Mouse (Mus musculus): ENCODE data around the gene Crebl2. TPM values are rescaled to one million over a fixed set of nuclear protein-coding genes. Genes with fewer than 3 reads are reported as not detected.

Crebl2 gene
- total RNA-seq, 2 experiments from 2014 or later: 4.1 to 4.7 TPM

DNA sequence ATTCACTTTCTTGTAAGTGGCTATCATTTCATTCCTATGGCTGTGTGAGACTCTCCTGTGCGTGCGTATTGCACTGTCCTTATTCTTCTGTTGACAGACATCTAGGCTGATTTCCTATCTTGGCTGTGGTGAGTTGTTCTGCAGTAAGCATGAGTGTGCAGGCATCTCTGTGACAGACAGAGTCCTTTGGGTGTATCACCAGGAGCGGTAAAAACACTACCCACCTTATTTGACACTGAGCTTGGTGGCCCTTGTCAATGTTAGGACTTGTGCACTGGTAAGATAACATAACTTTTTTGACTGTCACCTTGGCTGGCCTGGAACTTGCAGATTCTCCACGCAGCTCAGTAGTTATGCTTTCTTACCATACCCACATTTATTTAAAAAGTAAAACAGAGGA is 40.9 kb downstream of the Crebl2 start:
- no peak for DNase-seq (ENCODE audit: low spot score in 2 of 2)

DNA sequence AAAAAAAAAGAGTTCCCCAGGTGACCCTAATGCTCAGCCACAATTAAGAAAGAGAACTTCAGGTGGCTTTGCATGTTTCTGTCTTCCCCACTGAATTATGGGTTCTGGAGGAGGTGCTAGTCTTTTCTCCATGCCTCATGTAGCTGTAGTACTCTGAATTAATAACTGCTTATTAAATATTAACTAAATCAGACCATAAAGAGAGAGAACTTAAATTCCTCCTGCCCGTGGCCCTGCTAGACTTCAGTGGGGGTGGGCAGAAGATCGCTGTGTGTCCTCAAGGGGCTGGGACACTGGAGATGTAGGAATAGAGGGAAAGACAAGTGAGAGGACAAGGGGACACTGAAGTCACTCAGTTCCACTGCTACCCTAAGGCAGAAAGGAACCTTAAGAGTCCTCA is 42.3 kb downstream of the Crebl2 start:
- DNase-seq (ENCODE audit: low spot score in 2 of 2): no peak

DNA sequence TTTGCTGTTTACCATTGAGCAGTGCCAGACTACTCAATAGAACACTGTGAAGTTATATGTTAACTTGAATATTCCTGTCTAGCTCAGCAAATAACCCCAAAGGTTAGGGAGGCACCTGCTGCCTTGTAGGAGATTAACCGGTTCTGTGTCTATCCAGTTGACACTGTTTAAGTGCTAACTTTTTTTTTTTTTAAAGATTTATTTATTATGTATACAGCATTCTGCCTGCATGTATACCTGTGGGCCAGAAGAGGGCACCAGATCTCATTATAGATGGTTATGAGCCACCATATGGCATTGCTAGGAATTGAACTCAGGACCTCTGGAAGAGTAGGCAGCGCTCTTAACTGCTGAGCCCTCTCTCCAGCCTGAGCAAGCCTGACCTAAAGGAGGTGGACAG is 43.1 kb downstream of the Crebl2 start:
- DNase-seq (ENCODE audit: low spot score in 2 of 2): no peak

DNA sequence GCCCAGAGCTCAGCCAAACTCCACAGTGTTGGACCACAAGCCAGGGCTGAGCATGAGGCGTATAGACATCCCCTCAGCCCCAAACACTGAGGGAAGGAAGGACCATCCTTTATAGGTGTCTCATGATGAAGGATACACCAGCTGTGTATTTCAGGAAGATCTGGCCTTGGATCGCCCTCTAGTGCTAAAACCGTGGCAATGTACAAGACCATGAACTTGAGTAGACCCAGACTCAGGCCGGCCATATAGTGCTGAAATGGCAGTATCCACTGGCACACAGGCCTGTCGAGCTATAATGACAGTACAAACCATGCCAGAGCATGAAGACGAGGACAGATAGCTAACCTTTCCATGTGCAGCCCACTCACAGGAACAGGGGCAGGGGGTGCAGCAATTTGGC is 46.8 kb downstream of the Crebl2 start:
- no peak for DNase-seq (ENCODE audit: low spot score in 2 of 2)

DNA sequence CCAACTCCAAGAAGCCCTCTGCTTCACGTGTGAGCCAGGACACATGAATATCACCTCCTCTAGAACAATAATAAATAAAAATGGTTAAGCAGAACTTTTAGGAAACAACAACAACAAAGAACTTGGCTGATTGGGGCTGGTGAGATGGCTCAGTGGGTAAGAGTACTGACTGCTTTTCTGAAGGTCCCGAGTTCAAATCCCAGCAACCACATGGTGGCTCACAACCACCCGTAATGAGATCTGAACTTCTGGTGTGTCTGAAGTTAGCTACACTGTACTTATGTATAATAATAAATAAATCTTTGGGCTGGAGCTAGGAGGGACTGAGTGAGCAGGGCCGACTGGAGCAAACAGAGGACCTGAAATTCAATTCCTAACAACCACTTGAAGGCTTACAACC is 47.3 kb downstream of the Crebl2 start:
- no peak for DNase-seq (ENCODE audit: low spot score in 2 of 2)

DNA sequence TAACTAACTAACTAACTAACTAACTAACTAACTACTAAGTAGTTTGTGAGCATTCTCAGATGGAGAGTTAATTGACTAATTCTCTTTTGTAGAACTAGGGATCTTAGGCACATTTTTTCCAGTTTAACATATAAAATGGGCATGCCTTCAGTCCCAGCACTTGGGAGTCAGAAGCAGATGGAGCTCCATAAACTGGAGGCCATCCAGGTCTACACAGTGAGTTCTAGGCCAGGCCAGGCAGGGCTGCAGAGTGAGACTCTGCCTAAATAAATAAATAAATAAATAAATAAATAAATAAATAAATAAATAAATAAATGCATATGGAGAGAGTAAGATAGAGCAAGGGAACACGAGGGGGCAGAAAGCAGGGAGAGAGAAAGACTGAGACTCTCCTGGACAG is 47.9 kb downstream of the Crebl2 start:
- DNase-seq (ENCODE audit: low spot score in 2 of 2): no peak

DNA sequence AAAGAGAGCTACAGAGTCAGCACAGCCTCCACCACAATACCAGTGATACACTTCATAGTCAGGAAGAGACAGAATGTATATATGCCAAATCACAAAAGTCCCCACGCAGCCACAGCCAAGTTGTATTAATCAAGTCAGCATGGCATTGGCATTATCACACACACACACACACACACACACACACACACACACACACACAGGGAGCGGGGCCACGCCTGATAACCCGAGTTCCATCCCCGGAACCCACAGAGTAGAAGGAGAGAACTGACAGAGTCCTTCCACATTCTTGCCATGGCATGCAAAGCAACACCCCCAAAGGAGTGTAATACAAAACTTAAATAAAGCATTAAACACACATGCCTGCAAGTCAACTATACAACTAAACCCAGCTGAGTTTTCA is 49.6 kb downstream of the Crebl2 start:
- DNase-seq (ENCODE audit: low spot score in 2 of 2): no peak

DNA sequence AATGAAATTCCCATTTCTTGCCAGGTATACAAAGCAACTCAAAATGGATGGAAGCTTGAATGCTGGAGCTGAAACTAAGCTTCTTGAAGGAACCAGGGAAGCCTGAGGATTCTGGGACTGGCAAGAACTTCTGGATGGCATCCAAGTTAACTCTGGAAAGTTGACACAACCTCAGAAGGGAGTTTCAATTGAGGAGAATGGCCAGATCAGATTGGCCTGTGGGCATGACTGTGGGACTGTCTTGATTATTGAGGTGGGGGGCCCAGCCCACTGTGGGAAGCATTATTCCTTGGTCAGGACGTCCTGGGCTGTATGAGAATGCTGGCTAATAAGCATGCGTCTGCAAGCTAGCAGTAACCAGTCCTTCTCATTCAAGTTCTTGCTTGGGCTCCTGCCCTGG is 50.1 kb downstream of the Crebl2 start:
- DNase-seq (ENCODE audit: low spot score in 2 of 2): no peak

DNA sequence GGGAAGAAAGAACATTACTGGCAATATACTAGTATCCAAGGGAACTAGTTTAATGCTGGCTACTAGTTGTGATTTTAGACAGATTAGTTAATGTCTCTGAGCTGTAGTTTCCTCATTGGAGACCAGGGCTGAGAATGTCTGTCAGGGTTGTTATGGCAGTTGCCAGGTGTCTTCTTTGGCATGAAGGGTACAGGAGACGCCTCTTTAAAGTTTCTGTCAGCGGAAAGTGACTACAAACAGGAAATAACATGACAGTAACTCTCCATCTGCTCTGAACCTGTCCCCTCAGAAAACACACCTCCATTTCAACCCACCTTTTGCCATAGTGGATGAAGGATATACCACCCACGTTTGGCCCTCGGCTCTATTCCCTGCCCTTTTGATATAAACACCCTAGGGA is 53.7 kb downstream of the Crebl2 start:
- no peak for DNase-seq (ENCODE audit: low spot score in 2 of 2)

DNA sequence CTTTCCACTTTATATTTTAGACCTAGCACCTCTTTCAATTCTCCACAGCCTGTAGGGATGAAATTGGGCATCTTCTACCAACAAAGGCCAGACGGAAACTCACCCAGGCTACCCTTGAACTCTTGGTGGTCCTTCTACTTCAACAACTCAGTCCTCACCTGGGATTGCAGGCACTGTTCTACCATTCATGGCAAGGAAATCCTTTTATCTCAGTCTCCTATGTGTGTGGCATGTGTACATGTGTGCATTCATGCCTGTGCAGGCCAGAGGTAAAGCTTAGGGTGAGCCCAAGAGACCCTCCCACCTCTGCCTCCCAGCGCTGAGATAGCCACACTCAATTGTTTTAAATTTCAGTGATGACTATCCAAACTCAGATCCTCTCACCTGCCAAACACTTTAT is 55.6 kb downstream of the Crebl2 start:
- no peak for DNase-seq (ENCODE audit: low spot score in 2 of 2)

DNA sequence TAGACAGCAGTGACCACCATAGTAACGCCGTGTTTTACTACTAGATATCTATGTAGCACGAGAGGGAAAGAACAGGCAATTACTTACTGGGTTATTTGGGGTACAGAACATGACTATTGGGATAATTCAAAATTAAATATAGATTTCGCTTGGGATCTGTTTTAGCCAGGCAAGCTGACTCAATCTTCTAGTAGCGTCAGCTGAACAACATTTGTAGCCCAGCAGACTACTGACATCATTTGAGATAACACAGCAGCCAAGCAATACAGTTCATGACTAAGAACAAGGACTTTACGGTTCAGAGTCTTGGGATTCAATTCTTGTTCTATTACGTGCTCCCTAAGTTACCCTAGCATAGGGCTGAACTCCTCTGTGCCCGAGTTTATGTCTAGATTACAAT is 56.5 kb downstream of the Crebl2 start:
- DNase-seq (ENCODE audit: low spot score in 2 of 2): no peak

DNA sequence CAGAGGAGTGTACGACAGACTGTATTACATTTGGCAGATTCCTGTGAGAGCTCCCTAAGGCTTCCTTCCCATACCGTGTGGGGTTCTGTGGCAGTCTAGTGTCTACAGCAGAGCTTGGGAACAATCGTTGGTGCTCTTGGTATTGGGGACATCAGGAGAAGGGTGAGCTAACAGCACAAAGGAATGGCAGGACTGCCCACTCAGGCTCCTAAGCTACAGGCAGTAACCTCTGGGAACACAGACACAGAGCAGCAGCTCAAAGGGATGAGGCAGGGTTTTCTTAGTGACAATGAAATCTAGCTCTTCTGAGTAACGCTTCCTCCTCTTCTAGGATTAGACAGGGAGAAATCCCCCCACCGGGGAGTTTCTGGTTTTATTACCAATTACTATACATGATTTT is 57.1 kb downstream of the Crebl2 start:
- DNase-seq (ENCODE audit: low spot score in 2 of 2): no peak

DNA sequence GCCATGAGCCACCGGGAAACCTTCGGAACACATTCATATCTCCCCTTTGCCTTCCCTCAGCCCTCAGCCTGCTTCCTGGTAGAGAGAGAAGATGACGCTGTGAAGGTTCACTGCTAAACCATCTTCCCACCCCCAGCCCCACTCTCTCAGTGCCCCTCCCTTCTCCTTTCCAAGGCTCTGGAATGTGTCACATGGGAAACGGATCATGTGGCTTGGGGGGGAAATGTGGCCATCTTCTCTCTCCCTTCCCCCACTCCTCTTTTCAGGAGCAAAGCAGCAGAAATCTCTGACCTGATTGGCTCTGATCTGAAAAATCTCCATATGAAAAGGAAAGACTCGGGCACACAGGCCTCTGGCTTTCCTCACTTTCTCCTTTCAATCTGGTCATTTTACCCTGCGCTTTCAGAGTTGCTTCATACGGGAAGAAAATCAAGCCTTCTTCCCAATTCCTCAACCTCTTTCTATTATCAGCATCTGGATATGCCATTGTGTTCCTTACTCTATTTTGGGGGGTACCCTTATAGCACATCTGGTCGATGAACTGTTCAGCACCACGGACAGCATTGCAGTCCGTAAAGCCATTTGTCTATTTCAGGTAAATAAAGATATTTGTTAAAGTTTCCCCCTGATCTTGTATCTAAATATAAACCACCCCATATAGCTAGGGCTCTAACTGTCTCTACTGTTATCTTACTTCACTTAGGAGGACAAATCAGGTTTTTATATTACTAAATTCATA is 57.9 kb downstream of the Crebl2 start:
- DNase-seq (ENCODE audit: low spot score in 2 of 2): peak in 1 of 2 experiments; percentile 22

DNA sequence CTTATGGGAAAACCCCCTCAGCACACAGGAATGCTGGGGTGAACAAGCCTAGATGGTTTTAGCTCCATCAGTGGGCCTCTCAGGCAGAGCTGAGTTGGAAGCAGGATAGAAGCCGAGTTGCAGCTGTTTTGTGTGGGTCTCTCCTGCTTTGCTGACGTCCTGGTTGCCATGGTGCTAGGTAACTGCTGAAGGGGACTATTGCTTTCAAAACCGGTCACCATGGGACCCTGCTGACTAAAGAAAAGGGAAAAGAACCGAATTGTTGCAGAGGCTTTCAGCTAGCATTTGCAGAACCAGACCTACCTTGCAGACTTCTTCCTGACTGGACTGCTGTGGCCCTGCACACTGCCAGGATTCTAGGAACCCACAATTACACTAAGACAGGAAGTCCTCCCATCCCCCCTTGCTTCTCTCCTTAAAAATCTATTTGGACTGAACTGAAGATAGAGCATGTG is 58.6 kb downstream of the Crebl2 start:
- no peak for DNase-seq (ENCODE audit: low spot score in 2 of 2)

DNA sequence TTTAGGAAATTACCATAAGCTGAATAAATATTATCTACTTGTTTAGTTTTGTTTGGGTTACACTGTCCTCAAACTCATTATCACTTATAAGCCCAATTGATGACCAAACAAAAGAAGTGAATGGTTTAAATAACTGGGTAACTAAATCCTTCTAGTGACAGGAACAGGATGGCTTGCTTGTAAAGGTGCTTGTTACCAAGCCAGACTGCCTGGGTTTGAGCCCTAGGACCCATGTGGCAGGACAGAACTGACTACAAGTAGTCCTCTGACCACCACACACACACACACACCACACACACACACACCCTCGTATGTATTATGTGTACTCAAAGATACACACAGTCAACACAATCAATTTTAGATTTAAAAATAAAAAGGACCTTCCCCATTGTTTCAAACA is 59.8 kb downstream of the Crebl2 start:
- no peak for DNase-seq (ENCODE audit: low spot score in 2 of 2)

DNA sequence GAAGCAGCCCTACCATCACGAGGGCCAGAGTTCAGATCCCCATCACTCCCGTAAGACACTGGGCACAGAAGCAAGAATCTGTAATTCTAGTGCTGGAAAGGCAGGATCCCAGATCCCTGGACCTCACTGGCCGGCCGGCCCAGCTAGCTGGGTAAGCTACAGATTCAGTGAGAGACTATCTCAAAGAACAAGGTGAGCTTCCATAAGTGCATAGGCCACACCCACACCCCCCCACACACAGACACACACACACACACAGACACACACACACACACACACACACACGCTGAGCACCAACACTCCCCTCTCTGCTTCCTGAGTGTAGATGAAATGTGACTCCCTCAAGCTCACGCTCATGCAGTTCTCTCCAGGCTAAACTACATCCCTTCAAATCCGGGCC is 60.5 kb downstream of the Crebl2 start:
- no peak for DNase-seq (ENCODE audit: low spot score in 2 of 2)

DNA sequence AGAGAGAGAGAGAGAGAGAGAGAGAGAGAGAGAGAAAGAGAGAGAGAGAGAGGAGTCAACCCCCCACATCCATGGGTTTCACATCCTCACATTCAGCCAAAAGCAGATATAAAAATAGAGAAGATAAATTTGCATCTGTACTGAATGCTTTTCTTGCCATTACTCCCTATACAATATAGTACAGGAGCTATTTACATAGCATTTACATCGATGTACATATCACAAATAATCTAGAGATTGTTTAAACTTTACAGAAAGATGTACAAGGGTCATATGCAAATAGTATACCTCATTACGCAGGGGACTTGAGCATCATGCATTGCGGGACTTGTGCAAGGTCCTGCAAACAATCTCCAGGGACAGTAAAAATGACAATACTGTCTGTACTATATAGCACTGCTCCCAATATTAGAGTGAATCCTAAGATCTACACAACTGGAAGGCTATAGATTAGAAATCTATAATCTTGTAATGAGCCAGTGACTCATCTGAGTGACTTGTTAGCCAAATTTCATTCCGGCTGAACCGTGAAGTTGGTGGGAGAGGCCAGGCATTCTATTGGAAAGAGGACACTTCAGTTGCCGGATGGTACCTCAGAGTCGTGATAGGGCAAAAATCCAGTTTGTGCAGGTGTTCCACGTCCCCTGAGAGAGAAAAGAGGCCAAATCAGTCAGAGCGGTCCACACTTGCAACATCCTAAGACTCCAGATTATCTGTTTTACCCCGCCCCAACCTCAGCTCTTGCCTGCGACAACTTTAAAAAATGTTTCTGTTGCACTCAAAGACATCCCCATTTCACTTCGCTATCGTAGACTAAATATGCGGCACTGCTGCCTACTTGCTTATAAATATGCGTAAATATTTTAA is 66.8 kb downstream of the Crebl2 start:
- DNase-seq (ENCODE audit: low spot score in 2 of 2): no peak

DNA sequence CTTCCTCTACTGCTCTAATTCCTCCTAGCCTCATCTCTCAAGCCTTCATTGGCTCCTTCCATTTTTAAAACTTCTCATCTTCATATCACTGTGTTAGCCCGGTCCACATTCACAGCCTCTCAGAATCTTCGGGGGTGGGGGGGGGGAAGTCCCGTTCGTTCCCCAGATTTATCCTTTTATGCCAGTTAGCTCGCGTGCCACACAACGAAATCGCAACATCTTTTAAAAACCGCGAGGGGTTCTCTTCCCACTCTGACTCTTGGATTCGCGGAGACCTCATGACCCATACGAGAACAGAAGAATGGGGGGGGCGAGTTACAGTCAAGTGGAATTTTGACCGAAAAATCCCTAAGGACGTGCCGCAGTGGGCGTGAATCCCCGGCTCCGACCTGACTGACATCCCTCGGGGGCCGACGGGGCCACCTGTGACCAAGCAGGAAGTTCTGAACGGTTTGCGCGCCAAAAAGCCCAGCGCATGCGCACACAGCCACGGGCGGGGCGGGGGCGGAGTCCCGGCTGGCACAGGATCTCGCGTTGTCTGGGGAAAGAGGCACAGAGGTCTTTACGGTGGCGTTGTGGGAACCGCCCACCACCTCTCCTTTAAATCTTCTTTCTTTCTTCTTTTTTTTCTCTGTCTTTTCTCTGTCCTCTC is 67.6 kb downstream of the Crebl2 start:
- DNase-seq (ENCODE audit: low spot score in 2 of 2): peak; percentile 95 to 96

DNA sequence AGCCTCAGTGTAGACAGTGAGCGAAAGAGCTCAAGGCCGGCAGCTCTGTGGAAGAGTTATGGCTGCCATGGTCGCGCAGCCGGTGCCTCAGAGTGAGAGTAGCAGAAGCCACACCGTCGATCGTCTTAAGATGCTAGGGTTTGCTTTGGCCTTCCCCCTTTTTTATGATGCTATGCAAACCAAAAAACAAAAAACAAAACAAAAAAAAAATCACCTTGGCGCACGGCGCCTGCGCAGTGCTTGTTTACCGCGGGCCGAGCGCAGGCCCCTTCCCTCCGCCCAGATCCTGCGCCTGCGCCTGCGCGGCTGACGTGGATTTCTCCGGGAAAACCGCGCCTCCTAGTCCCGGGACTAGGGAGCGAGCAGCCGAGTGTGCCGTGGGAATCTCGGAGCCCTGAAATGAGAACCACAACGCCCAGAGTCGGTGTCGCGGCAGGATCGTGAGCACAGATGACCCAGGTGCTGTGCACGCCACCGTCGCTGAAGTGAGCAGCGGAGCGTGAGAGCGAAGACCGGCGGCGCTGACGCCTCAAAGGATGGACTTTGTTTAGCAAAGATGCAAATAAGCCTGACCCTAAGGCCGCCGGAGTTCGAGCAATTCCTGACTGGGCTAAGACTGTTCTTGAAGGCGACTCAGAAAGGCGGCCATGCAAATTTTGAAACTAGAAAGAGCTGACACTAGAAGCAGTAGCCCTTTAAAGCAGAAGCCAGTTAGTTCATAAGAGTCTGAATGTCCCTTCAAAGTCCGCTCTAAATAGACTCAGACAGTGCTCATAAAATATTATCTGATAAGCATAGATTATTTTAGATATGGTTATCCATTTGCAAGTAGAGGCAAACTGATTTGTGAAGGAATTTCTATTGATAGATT is 68.4 kb downstream of the Crebl2 start, which contains the start of gene Gpr19:
Gene Gpr19, minus strand, starts transcription at position 484 of the 871 bp plus-strand sequence.
- DNase-seq (ENCODE audit: low spot score in 2 of 2): peak; percentile 83 to 92

DNA sequence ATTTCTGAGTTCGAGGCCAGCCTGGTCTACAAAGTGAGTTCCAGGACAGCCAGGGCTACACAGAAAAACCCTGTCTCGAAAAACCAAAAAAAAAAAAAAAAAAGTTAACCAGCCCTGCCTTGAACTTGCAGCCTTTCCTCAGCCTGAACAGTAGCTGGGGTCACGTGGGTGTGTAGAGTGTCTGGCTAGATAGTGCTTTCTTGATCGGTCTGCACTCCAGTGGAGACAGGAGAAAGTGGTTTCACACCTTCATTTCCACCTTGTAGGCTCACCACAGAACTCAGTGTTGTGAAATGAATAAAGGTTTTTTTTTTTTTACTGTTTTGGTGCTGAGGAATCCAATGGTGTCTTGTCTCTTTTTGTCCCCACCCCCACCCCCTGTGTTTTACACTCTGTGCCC is 73.4 kb downstream of the Crebl2 start:
- no peak for DNase-seq (ENCODE audit: low spot score in 2 of 2)

Measured in gastrocnemius, postnatal 4 days (tissue).